7 mouse cellular contexts compared by ENCODE assay signal in genomic region chr2:170401211-170401799, GRCm38 (mm10). TPM values are rescaled to one million over a fixed set of nuclear protein-coding genes. Genes with fewer than 3 reads are reported as not detected.
DNase-seq lines count a peak whose midpoint lies in the region; ATAC-seq and TF ChIP-seq lines count a peak whose summit lies in the region.

No protein-coding gene starts in this region.

- WGBS in embryonic facial prominence, embryonic 10.5 days = 2% methylated on average over 17 of the region's 17 CpGs
- whole genome bisulfite sequencing in kidney, embryonic 14.5 days = 2% methylated on average over 17 of the region's 17 CpGs
- WGBS in limb, embryonic 14.5 days = under 1% methylated on average over 17 of the region's 17 CpGs
- WGBS in midbrain, embryonic 16.5 days = under 1% methylated on average over 17 of the region's 17 CpGs

- no peak for TF ChIP-seq POLR2A in limb, embryonic 14.5 days (IDR thresholded peaks at IDR 0.05; ENCODE audit: borderline replicate concordance, extremely low read depth, insufficient read depth, insufficient read length)

- peak overlapping the region; percentile 54 for H3K4me3 ChIP-seq in embryonic facial prominence, embryonic 10.5 days
- H3K4me3 ChIP-seq in kidney, embryonic 14.5 days (ENCODE audit: low read length) = peak overlapping the region; percentile 23
- peak overlapping the region; percentile 37 for H3K4me3 ChIP-seq in limb, embryonic 14.5 days (replicated peaks; ENCODE audit: low read length)
- peak overlapping the region; percentile 29 for H3K4me3 ChIP-seq in midbrain, embryonic 16.5 days (ENCODE audit: low read depth, low read length)

- peak; percentile 78 for DNase-seq in adrenal gland, postnatal 25 days
- peak; percentile 88 for DNase-seq in embryonic facial prominence, embryonic 10.5 days (ENCODE audit: low spot score)
- peak; percentile 54 for DNase-seq in heart, adult 8-10 months (ENCODE audit: low spot score)
- DNase-seq in limb, embryonic 14.5 days (ENCODE audit: low spot score) = peak; percentile 78
- peak; percentile 35 to 75 for DNase-seq in spleen, postnatal 10 days (ENCODE audit: low spot score in 2 of 2)

- no peaks in the 10 kb centered on the region for H3K36me3 ChIP-seq in embryonic facial prominence, embryonic 10.5 days (replicated peaks)
- no peaks in the 10 kb centered on the region for H3K36me3 ChIP-seq in kidney, embryonic 14.5 days (ENCODE audit: control insufficient read depth, insufficient read depth, low read length)
- H3K36me3 ChIP-seq in limb, embryonic 14.5 days (ENCODE audit: control insufficient read depth, insufficient read depth, low read length) = no peaks in the 10 kb centered on the region
- H3K36me3 ChIP-seq in midbrain, embryonic 16.5 days (ENCODE audit: control insufficient read depth, insufficient read depth, low read length) = no peaks in the 10 kb centered on the region

- H3K9me3 ChIP-seq in embryonic facial prominence, embryonic 10.5 days = no peaks in the 10 kb centered on the region
- H3K9me3 ChIP-seq in kidney, embryonic 14.5 days (ENCODE audit: control insufficient read depth, low read length) = peaks cover 3% of the 10 kb centered on the region; the same call in 1 of the 2 replicates
- no peaks in the 10 kb centered on the region for H3K9me3 ChIP-seq in limb, embryonic 14.5 days (ENCODE audit: control insufficient read depth, low read length)
- H3K9me3 ChIP-seq in midbrain, embryonic 16.5 days (replicated peaks; ENCODE audit: control insufficient read depth, low read length, poor library complexity, severe bottlenecking) = no peaks in the 10 kb centered on the region

- H3K4me1 ChIP-seq in embryonic facial prominence, embryonic 10.5 days = peaks cover 54% of the 10 kb centered on the region
- peaks cover 4% of the 10 kb centered on the region for H3K4me1 ChIP-seq in kidney, embryonic 14.5 days (ENCODE audit: control insufficient read depth, insufficient read depth, low read length)
- H3K4me1 ChIP-seq in limb, embryonic 14.5 days (ENCODE audit: control insufficient read depth, insufficient read depth, low read length) = peaks cover 10% of the 10 kb centered on the region
- peaks cover 28% of the 10 kb centered on the region for H3K4me1 ChIP-seq in midbrain, embryonic 16.5 days (ENCODE audit: control insufficient read depth, insufficient read depth, low read length)

- H3K9ac ChIP-seq in kidney, embryonic 14.5 days (ENCODE audit: low read depth, low read length) = peak overlapping the region; percentile 28; the same call in 1 of the 2 replicates
- peak overlapping the region; percentile 25; the same call in 1 of the 2 replicates for H3K9ac ChIP-seq in limb, embryonic 14.5 days (ENCODE audit: low read depth, low read length, severe bottlenecking)
- H3K9ac ChIP-seq in midbrain, embryonic 16.5 days (ENCODE audit: low read depth, low read length) = peak overlapping the region; percentile 46; the same call in 1 of the 2 replicates

- ATAC-seq in kidney, embryonic 14.5 days (ENCODE audit: low FRiP score, low TSS enrichment) = 0 out of 2 replicates have a peak, but pooled peaks have one; percentile 49
- peak; percentile 65; the same call in 1 of the 2 replicates for ATAC-seq in limb, embryonic 14.5 days (ENCODE audit: low FRiP score, low read depth)
- peak; percentile 43; the same call in 1 of the 2 replicates for ATAC-seq in midbrain, embryonic 16.5 days

- H3K27ac ChIP-seq in embryonic facial prominence, embryonic 10.5 days (replicated peaks) = peak overlapping the region; percentile 63
- no peak overlapping the region for H3K27ac ChIP-seq in kidney, embryonic 14.5 days (ENCODE audit: low read depth, low read length)
- H3K27ac ChIP-seq in limb, embryonic 14.5 days (replicated peaks; ENCODE audit: low read depth, low read length) = no peak overlapping the region
- H3K27ac ChIP-seq in midbrain, embryonic 16.5 days (ENCODE audit: low read length) = peak overlapping the region; percentile 64

- H3K4me2 ChIP-seq in kidney, embryonic 14.5 days (replicated peaks; ENCODE audit: low read depth, low read length) = peak overlapping the region; percentile 49
- peak overlapping the region; percentile 77 for H3K4me2 ChIP-seq in limb, embryonic 14.5 days (replicated peaks; ENCODE audit: low read depth, low read length, severe bottlenecking)
- H3K4me2 ChIP-seq in midbrain, embryonic 16.5 days (ENCODE audit: low read length) = peak overlapping the region; percentile 62

- H3K27me3 ChIP-seq in embryonic facial prominence, embryonic 10.5 days (replicated peaks; ENCODE audit: low read depth, poor library complexity, severe bottlenecking) = peaks cover 11% of the 10 kb centered on the region
- no peaks in the 10 kb centered on the region for H3K27me3 ChIP-seq in kidney, embryonic 14.5 days (ENCODE audit: control insufficient read depth, insufficient read depth, low read length)
- 0 out of 2 replicates have a peak, but pooled peaks cover 4% of the 10 kb centered on the region for H3K27me3 ChIP-seq in limb, embryonic 14.5 days (ENCODE audit: control insufficient read depth, insufficient read depth, low read length)
- no peaks in the 10 kb centered on the region for H3K27me3 ChIP-seq in midbrain, embryonic 16.5 days (ENCODE audit: control insufficient read depth, insufficient read depth, low read depth, low read length)

RNA-seq across cellular contexts. Expression of gene Bcas1, which starts 26.3 kb away (rescaled TPM):
- 0.33 TPM in 1 of 2 replicates, not detected in the other for total RNA-seq in adrenal gland, postnatal 25 days (2021)
- 0.92 and 1.2 TPM in 2 replicates for polyA plus RNA-seq in embryonic facial prominence, embryonic 10.5 days (2016; fragmentation: Nextera tagmentation; extraction: Ambion mirVana)
- total RNA-seq in heart, adult 8-10 months (2022) = under 1 TPM in 3 of 4 experiments, not detected in 1; 0.11 to 0.22 (median 0.19) TPM
- 0.64 TPM in 1 of 2 replicates, not detected in the other for polyA plus RNA-seq in kidney, embryonic 14.5 days (2014; fragmentation: Nextera tagmentation; extraction: Ambion mirVana)
- polyA plus RNA-seq in limb, embryonic 14.5 days (2012; rRNA removed) = 0.74 and 1.0 TPM in 2 replicates
- 0.33 and 0.45 TPM in 2 replicates for polyA plus RNA-seq in limb, embryonic 14.5 days (2014; fragmentation: Nextera tagmentation; extraction: Ambion mirVana)
- 7.2 and 9.9 TPM in 2 replicates for polyA plus RNA-seq in midbrain, embryonic 16.5 days (2015; fragmentation: Nextera tagmentation; extraction: Ambion mirVana)

Comparison
In these comparisons a context has a peak if more than half of its experiments do, and no peak if none do; other contexts are left out.
1. H3K27ac ChIP-seq: peak in embryonic facial prominence, embryonic 10.5 days (single experiment) and midbrain, embryonic 16.5 days (single experiment); none in kidney, embryonic 14.5 days (single experiment) and limb, embryonic 14.5 days (single experiment).
2. Peak in every context shown above with its lines, with median percentiles within 50 percentile points of each other: DNase-seq, H3K4me3 ChIP-seq, ATAC-seq, H3K4me2 ChIP-seq and H3K9ac ChIP-seq.